Comparison of ENCODE assay signal across 13 mouse cellular contexts in genomic region chr14:19927879-19928278, GRCm38 (mm10). TPM values are rescaled to one million over a fixed set of nuclear protein-coding genes. Genes with fewer than 3 reads are reported as not detected.
A peak's percentile ranks its signal among the peaks of the same experiment; 100 is the strongest.
DNase-seq lines count a peak whose midpoint lies in the region; ATAC-seq and TF ChIP-seq lines count a peak whose summit lies in the region.
"Had no signal": no experiment of that assay in that cellular context is flagged by ENCODE, and none has a peak within 500 bp of the region (broad histone marks: within the 10 kb centered on the region; RNA-seq: fewer than 3 reads in every experiment).

No protein-coding gene starts in this region.

- peaks cover 73% of the 10 kb centered on the region for H3K36me3 ChIP-seq in forebrain, embryonic 10.5 days (replicated peaks)
- peaks cover 37% of the 10 kb centered on the region for H3K36me3 ChIP-seq in forebrain, embryonic 12.5 days (replicated peaks)
- H3K36me3 ChIP-seq in hindbrain, embryonic 13.5 days = peaks cover 40% of the 10 kb centered on the region
- H3K36me3 ChIP-seq in hindbrain, embryonic 16.5 days (ENCODE audit: control insufficient read depth, insufficient read depth, low read length) = no peaks in the 10 kb centered on the region
- H3K36me3 ChIP-seq in liver, embryonic 16.5 days (ENCODE audit: control insufficient read depth, insufficient read depth) = no peaks in the 10 kb centered on the region
- H3K36me3 ChIP-seq: heart, embryonic 15.5 days; neural tube, embryonic 15.5 days had no signal

- 0 out of 2 replicates have a peak overlapping the region, but pooled peaks have one; percentile 2 for H3K27ac ChIP-seq in forebrain, embryonic 10.5 days
- H3K27ac ChIP-seq in forebrain, embryonic 12.5 days = no peak overlapping the region
- H3K27ac ChIP-seq in hindbrain, embryonic 13.5 days = 0 out of 2 replicates have a peak overlapping the region, but pooled peaks have one; percentile 18
- no peak overlapping the region for H3K27ac ChIP-seq in hindbrain, embryonic 16.5 days (ENCODE audit: low read depth, low read length)
- H3K27ac ChIP-seq in liver, embryonic 16.5 days (ENCODE audit: low read length) = no peak overlapping the region
- H3K27ac ChIP-seq: heart, embryonic 15.5 days; neural tube, embryonic 15.5 days had no signal

- H3K4me1 ChIP-seq in forebrain, embryonic 10.5 days = peaks cover 55% of the 10 kb centered on the region
- H3K4me1 ChIP-seq in forebrain, embryonic 12.5 days = peaks cover 38% of the 10 kb centered on the region
- H3K4me1 ChIP-seq in hindbrain, embryonic 13.5 days (replicated peaks) = 0 out of 2 replicates have a peak, but pooled peaks cover 12% of the 10 kb centered on the region
- no peaks in the 10 kb centered on the region for H3K4me1 ChIP-seq in hindbrain, embryonic 16.5 days (ENCODE audit: control insufficient read depth, insufficient read depth, low read depth, low read length)
- no peaks in the 10 kb centered on the region for H3K4me1 ChIP-seq in liver, embryonic 16.5 days (ENCODE audit: control insufficient read depth, low read depth, low read length)

- H3K27me3 ChIP-seq in forebrain, embryonic 10.5 days (ENCODE audit: poor library complexity, severe bottlenecking) = no peaks in the 10 kb centered on the region
- H3K27me3 ChIP-seq in forebrain, embryonic 12.5 days = no peaks in the 10 kb centered on the region
- no peaks in the 10 kb centered on the region for H3K27me3 ChIP-seq in hindbrain, embryonic 13.5 days
- H3K27me3 ChIP-seq in hindbrain, embryonic 16.5 days (replicated peaks; ENCODE audit: control insufficient read depth, insufficient read depth, low read length) = no peaks in the 10 kb centered on the region
- H3K27me3 ChIP-seq in liver, embryonic 16.5 days (ENCODE audit: control insufficient read depth, insufficient read depth, low read depth, low read length) = no peaks in the 10 kb centered on the region
- H3K27me3 ChIP-seq: heart, embryonic 15.5 days; neural tube, embryonic 15.5 days had no signal

- peaks cover 10% of the 10 kb centered on the region for H3K9me3 ChIP-seq in forebrain, embryonic 10.5 days
- peaks cover 6% of the 10 kb centered on the region; the same call in 1 of the 2 replicates for H3K9me3 ChIP-seq in forebrain, embryonic 12.5 days
- no peaks in the 10 kb centered on the region for H3K9me3 ChIP-seq in hindbrain, embryonic 13.5 days
- no peaks in the 10 kb centered on the region for H3K9me3 ChIP-seq in hindbrain, embryonic 16.5 days (ENCODE audit: control insufficient read depth, low read length)
- H3K9me3 ChIP-seq in liver, embryonic 16.5 days (replicated peaks; ENCODE audit: control insufficient read depth, low read length) = no peaks in the 10 kb centered on the region
- H3K9me3 ChIP-seq: heart, embryonic 15.5 days; neural tube, embryonic 15.5 days had no signal

- no peak for TF ChIP-seq POLR2A in brain, embryonic 14.5 days (IDR thresholded peaks at IDR 0.05; ENCODE audit: borderline replicate concordance, extremely low read depth, insufficient read depth, insufficient read length, poor library complexity, severe bottlenecking)

- H3K4me3 ChIP-seq in forebrain, embryonic 10.5 days = no peak overlapping the region
- no peak overlapping the region for H3K4me3 ChIP-seq in forebrain, embryonic 12.5 days (replicated peaks)
- no peak overlapping the region for H3K4me3 ChIP-seq in hindbrain, embryonic 13.5 days
- no peak overlapping the region for H3K4me3 ChIP-seq in hindbrain, embryonic 16.5 days (ENCODE audit: low read length)
- no peak overlapping the region for H3K4me3 ChIP-seq in liver, embryonic 16.5 days (ENCODE audit: low read depth, low read length)
- H3K4me3 ChIP-seq: heart, embryonic 15.5 days; neural tube, embryonic 15.5 days had no signal

- H3K9ac ChIP-seq in forebrain, embryonic 12.5 days = no peak overlapping the region
- no peak overlapping the region for H3K9ac ChIP-seq in hindbrain, embryonic 13.5 days
- H3K9ac ChIP-seq in hindbrain, embryonic 16.5 days (ENCODE audit: low read depth, low read length) = no peak overlapping the region
- H3K9ac ChIP-seq in liver, embryonic 16.5 days (ENCODE audit: low read depth, low read length) = no peak overlapping the region
- H3K9ac ChIP-seq: heart, embryonic 15.5 days; lung, embryonic 14.5 days; neural tube, embryonic 15.5 days had no signal

- no peak for ATAC-seq in forebrain, embryonic 12.5 days (ENCODE audit: low FRiP score)
- no peak for ATAC-seq in hindbrain, embryonic 13.5 days (ENCODE audit: low FRiP score)
- ATAC-seq in hindbrain, embryonic 16.5 days = no peak
- peak; percentile 82 for ATAC-seq in liver, embryonic 16.5 days (ENCODE audit: low read depth)

- DNase-seq in forebrain, embryonic 10.5 days (ENCODE audit: extremely low spot score, low spot score) = no peak
- peak; percentile 44 for DNase-seq in brain, embryonic 14.5 days (ENCODE audit: low read depth)
- DNase-seq in cerebellum, adult 9-10 months = no peak
- DNase-seq in thymus, postnatal 36 days = no peak
- DNase-seq: kidney, adult 8-10 months; lung, embryonic 14.5 days; right cerebral cortex, postnatal 25 days had no signal

- 22% methylated on average over 6 of the region's 6 CpGs for WGBS in forebrain, embryonic 10.5 days
- 17% methylated on average over 6 of the region's 6 CpGs for WGBS in forebrain, embryonic 12.5 days
- WGBS in hindbrain, embryonic 13.5 days = 35% methylated on average over 6 of the region's 6 CpGs
- WGBS in hindbrain, embryonic 16.5 days = 43% methylated on average over 6 of the region's 6 CpGs
- WGBS in liver, embryonic 16.5 days (ENCODE audit: insufficient replicate concordance) = 23% methylated on average over 6 of the region's 6 CpGs

- no peak overlapping the region for H3K4me2 ChIP-seq in forebrain, embryonic 12.5 days
- no peak overlapping the region for H3K4me2 ChIP-seq in hindbrain, embryonic 13.5 days
- no peak overlapping the region for H3K4me2 ChIP-seq in hindbrain, embryonic 16.5 days (ENCODE audit: low read length)
- H3K4me2 ChIP-seq in liver, embryonic 16.5 days (ENCODE audit: low read depth, low read length) = no peak overlapping the region
- H3K4me2 ChIP-seq: heart, embryonic 15.5 days; lung, embryonic 14.5 days; neural tube, embryonic 15.5 days had no signal

- TF ChIP-seq CTCF in brain, embryonic 14.5 days (IDR thresholded peaks at IDR 0.05; ENCODE audit: borderline replicate concordance, extremely low read depth, insufficient read depth, insufficient read length) = no peak

RNA-seq across cellular contexts. Expression of gene Gng2, which starts 49.5 kb away (rescaled TPM):
- 81.0 and 86.1 TPM in 2 replicates for polyA plus RNA-seq in forebrain, embryonic 10.5 days (2016; fragmentation: Nextera tagmentation; extraction: Ambion mirVana)
- polyA plus RNA-seq in forebrain, embryonic 12.5 days (2016; fragmentation: Nextera tagmentation; extraction: Ambion mirVana) = 187 and 202 TPM in 2 replicates
- 374 and 390 TPM in 2 replicates for polyA plus RNA-seq in hindbrain, embryonic 13.5 days (2015; fragmentation: Nextera tagmentation; extraction: Ambion mirVana)
- polyA plus RNA-seq in hindbrain, embryonic 16.5 days (2015; fragmentation: Nextera tagmentation; extraction: Ambion mirVana) = 362 and 384 TPM in 2 replicates
- 278 and 363 TPM in 2 replicates for polyA plus RNA-seq in brain, embryonic 14.5 days (2012; rRNA removed)
- polyA plus RNA-seq in liver, embryonic 16.5 days (2015; fragmentation: Nextera tagmentation; extraction: Ambion mirVana) = 9.4 and 11.6 TPM in 2 replicates

Comparison
In these comparisons a context has a peak if more than half of its experiments do, and no peak if none do; other contexts are left out.
1. H3K27ac ChIP-seq: peak in forebrain, embryonic 10.5 days (single experiment) and hindbrain, embryonic 13.5 days (single experiment); none in forebrain, embryonic 12.5 days (single experiment), hindbrain, embryonic 16.5 days (single experiment) and liver, embryonic 16.5 days (single experiment).